Mouse (Mus musculus): ENCODE results near the gene Slc29a1.

The Slc29a1 gene

GRCm38 (mm10) chr17:45572103-45573086 lies 27.0 kb downstream of the Slc29a1 start:
- peak; percentile 41 to 59 for DNase-seq (ENCODE audit: low spot score in 2 of 2)

GRCm38 (mm10) chr17:45569999-45570398 lies 29.4 kb downstream of the Slc29a1 start:
- DNase-seq (ENCODE audit: low spot score in 2 of 2), result no peak

- DNase-seq (ENCODE audit: low spot score in 2 of 2), result no peak
These were observed 30.4 kb downstream of the Slc29a1 start for GRCm38 (mm10) chr17:45568990-45569389.

GRCm38 (mm10) chr17:45567162-45567601 lies 32.2 kb downstream of the Slc29a1 start:
- DNase-seq (ENCODE audit: low spot score in 2 of 2), result no peak

- DNase-seq (ENCODE audit: low spot score in 2 of 2), result no peak
These were observed 32.8 kb downstream of the Slc29a1 start for GRCm38 (mm10) chr17:45566360-45567161.

- DNase-seq (ENCODE audit: low spot score in 2 of 2), result no peak
These were observed 33.4 kb downstream of the Slc29a1 start for GRCm38 (mm10) chr17:45566031-45566359.

- DNase-seq (ENCODE audit: low spot score in 2 of 2), result no peak
These were observed 34.3 kb downstream of the Slc29a1 start for GRCm38 (mm10) chr17:45565103-45565502.

- DNase-seq (ENCODE audit: low spot score in 2 of 2), result no peak
These were observed 34.8 kb downstream of the Slc29a1 start for GRCm38 (mm10) chr17:45564531-45565084.

GRCm38 (mm10) chr17:45563655-45564530 lies 35.5 kb downstream of the Slc29a1 start, which contains the start of gene Slc35b2:
TSS of gene Slc35b2 (plus strand) at chr17:45563874.
- DNase-seq (ENCODE audit: low spot score in 2 of 2), result peak; percentile 75 to 84

- no peak for DNase-seq (ENCODE audit: low spot score in 2 of 2)
These were observed 36.2 kb downstream of the Slc29a1 start for GRCm38 (mm10) chr17:45563216-45563615.

- DNase-seq (ENCODE audit: low spot score in 2 of 2), result no peak
These were observed 39.5 kb downstream of the Slc29a1 start for GRCm38 (mm10) chr17:45559732-45560525.

- no peak for DNase-seq (ENCODE audit: low spot score in 2 of 2)
These were observed 41.2 kb downstream of the Slc29a1 start for GRCm38 (mm10) chr17:45557998-45558862.

GRCm38 (mm10) chr17:45557246-45557824 lies 42.1 kb downstream of the Slc29a1 start:
- DNase-seq (ENCODE audit: low spot score in 2 of 2), result no peak

- DNase-seq (ENCODE audit: low spot score in 2 of 2), result no peak
These were observed 42.7 kb downstream of the Slc29a1 start for GRCm38 (mm10) chr17:45556514-45557245.

- DNase-seq (ENCODE audit: low spot score in 2 of 2), result no peak
These were observed 43.3 kb downstream of the Slc29a1 start for GRCm38 (mm10) chr17:45556107-45556489.

GRCm38 (mm10) chr17:45555452-45556106 lies 43.8 kb downstream of the Slc29a1 start, which contains the start of gene Nfkbie:
TSS of gene Nfkbie (plus strand) at chr17:45555703.
- DNase-seq (ENCODE audit: low spot score in 2 of 2), result peak; percentile 93 to 96

- DNase-seq (ENCODE audit: low spot score in 2 of 2), result no peak
These were observed 45.0 kb downstream of the Slc29a1 start for GRCm38 (mm10) chr17:45554420-45554819.

GRCm38 (mm10) chr17:45553065-45553464 lies 46.3 kb downstream of the Slc29a1 start:
- DNase-seq (ENCODE audit: low spot score in 2 of 2), result no peak

Measured in spleen, postnatal 14 days (tissue).